Mouse (Mus musculus) lung, postnatal 0 days (tissue): Measurements from ENCODE around the gene Ldah.

ENCODE experiments used
- CTCF ChIP-seq: IDR thresholded peaks from 2 replicates; pipeline ENCODE4 v1.5.1; 2016; ENCODE audit warnings: antibody characterized with exemption, mild to moderate bottlenecking
- EP300 ChIP-seq: IDR thresholded peaks from 2 replicates; pipeline ENCODE4 v1.6.1; 2016; ENCODE audit warnings: antibody characterized with exemption, mild to moderate bottlenecking, control low read depth

DNA sequence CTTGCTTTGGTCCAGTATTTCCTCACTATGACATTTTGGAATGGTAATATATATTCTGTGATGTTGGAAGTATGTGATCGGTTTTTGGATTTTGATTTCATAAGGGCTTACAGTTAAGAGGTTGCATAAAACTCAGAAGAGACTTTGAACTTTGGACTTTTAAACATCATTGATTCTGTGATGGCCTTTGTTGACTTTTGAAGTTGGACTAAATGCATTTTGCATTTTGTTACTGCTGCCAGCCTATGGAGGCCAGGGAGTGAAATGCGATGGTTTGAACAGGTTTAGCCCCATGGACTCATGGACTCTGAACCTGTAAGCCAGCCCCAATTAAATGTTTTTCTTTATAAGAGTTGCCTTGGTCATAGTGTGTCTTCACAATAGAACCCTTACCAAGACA lies 2.2 kb upstream of the Ldah start:
- TF ChIP-seq CTCF (no peak), EP300 (no peak)
